Mouse (Mus musculus): ENCODE measurements at regions not wholly inside any gene's neighbourhood (a gene's known extent, or its start where the extent isn't known, plus 50 kb on each side); places are given as distances from the start of the nearest gene placed in this dataset.
"Not testable (repeated sequence)": the region's sequence is repeated elsewhere in the genome, so short reads cannot be mapped to it uniquely, and the experiment has no call there.

DNA sequence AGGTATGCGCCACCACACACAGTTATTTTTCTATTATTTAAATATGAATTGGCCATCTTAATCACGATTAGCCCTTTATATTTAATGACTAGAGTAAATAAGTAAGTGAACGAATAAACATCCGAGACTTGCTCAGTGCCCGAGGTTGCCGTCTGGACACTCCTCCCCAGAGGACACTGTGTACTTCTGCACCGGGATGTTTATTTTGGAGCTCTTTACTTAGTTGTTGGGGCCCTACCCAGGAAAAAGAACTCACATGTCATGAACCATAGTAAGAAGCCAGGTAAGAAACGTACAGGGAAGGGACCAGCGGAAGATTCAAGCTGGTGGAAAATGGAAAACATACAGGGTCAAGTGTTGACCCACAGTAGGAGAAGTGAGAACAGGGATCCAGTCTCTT, 89.0 kb downstream of the Akr1d1 start:
- no peak for DNase-seq

DNA sequence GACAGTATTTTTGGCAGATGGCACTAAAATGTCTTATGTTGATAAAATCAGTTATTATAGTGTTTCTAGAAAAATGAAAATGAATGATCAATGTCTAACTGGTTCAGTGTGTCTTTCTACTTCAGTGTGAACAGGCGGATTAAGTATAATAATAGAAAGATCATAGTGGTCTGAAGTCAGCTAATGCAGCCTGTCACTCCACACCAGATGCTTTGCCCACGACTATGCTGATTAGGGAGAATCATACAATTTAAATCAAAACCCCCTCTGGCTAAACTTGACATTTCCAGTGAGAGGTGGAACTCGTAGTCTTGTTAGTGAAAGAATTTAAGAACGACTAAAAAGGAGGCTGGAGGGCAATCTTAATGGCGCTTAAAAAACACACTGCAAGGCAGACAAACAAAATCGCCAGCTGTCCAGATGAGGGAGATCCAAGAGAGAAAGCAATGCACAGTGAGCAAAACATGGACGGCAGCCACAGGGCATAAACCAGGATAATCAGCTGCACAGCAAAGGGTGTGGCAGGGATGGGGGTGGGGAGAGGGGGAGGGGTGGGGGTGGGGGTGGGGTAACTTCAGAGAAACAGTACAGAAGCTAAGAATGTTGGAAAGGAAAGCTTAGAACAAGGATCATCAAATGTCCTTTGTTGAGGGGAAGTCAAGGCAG, 91.5 kb downstream of the Akr1d1 start:
- no peak for DNase-seq

- no peak for DNase-seq
These were observed 92.3 kb downstream of the Akr1d1 start for GRCm38 (mm10) chr6:37622273-37622672.

DNA sequence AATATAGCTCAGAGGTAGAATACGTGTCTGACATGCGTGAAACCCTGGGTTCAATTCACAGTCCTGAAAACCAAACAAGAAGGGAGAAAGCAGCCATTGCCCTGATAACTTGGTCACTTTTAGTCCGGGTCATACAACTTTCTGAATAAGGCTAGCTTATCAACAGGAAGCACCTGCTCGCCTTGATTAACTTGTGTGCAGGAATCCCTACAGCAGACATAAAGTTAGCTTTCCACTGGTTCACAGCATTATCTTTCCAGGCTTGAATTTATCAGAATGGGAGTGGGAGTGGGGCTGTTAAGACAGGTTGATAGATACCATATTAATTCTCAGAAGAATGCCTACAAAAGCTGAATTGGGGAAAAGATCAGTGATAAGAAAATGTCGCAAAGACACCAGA, 97.2 kb downstream of the Akr1d1 start:
- no peak for DNase-seq

DNA sequence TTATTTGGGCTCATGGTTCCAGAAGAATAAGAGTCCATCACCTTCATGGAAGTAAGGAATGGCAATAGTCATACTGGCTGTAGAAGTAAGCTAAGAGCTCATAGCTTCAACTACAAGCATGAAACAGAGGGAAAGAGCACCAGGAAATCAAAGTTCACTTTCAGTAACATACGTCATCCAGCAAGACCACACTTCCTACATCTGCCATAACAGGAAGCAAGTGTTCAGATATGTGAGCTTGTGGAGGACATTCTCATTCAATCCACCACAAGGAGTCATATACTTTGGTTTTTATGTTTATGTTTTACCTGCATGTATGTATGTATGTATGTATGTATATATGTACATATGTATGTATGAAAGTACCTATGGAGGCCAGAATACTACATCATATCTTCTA, 104.0 kb downstream of the Akr1d1 start:
- no peak for DNase-seq

DNA sequence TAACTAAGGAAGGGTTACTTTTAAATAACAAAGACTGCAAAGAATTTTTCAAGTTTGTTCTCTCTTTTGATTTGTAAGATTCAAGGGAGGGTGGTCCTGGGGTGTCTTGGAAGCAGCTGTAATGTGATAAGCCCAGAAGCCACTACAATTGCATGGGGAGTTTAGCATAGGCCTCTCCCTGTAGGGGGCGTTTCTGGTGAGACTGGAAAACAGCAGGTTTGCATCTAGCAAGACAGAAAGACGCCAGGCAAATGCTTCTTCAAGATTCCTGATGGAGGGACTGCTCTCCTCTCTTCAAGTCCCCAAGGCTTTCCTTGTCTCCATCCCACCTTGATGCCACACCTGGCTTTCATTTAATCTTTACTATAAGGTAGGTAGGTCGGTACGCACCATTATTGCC, 112.1 kb downstream of the Akr1d1 start:
- peak; percentile 57 to 66 for DNase-seq

DNA sequence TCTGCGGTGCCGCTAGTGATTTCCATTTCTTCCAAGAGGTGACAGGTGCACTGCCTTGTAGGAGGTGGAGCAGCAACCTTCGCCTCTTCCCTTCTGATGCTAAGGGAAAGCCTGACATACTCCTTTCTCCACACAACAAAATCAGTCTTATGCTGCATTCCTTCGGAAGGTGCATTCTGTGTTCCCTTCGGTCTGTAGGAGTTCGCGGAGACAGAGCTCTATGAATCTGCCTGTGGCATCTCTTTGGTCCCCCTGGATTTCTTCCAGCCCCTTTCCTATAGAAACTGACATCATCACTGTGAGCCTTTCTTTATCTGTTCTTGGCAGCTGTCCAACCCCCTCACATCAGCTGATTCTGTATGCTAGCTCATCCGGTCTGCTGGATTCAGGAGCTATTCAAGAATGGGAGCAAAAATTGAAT, 112.7 kb downstream of the Akr1d1 start:
- DNase-seq = peak; percentile 86 to 91

- DNase-seq = no peak
These were observed 113.2 kb downstream of the Akr1d1 start for GRCm38 (mm10) chr6:37643176-37643575.

GRCm38 (mm10) chr6:37643718-37644117, 113.7 kb downstream of the Akr1d1 start:
- DNase-seq = peak in 1 of 2 experiments; percentile 18

DNA sequence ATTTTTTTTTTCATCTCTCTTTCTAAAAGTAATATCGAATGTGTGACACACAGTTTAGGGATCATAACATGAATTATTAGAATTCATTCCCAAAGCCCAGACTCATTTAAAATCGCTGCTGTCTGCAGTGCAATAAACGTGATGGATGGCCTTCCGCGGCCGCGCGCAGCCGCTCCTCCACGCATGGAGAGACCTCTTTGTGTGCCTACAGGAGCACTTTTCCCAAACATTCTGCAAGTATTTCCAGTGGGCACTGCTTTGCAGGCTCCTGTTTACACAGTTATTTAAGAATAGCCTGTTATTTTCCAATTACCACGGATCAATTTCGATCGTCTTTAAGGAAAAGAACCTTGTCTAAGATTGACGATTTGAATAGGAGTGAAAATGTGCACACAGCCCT, 115.6 kb downstream of the Akr1d1 start:
- no peak for DNase-seq

DNA sequence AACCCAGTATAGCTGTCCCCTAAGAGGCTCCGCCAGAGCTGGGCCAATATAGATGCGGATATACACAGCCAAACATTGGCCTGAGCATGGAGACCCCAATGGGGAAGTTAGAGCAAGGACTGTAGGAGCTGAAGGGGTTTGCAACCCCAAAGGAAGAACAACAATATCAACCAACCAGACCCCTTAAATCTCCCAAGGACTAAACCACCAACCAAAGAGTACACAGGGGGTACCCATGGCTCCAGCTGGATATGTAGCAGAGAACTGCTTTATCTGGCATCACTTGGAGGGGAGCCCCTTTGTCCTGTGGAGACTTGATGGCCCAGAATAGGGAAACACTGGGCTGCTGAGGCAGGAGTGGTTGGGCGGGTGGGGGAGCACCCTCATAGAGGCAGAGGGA, 127.3 kb downstream of the Akr1d1 start:
- not testable (repeated sequence) for DNase-seq

DNA sequence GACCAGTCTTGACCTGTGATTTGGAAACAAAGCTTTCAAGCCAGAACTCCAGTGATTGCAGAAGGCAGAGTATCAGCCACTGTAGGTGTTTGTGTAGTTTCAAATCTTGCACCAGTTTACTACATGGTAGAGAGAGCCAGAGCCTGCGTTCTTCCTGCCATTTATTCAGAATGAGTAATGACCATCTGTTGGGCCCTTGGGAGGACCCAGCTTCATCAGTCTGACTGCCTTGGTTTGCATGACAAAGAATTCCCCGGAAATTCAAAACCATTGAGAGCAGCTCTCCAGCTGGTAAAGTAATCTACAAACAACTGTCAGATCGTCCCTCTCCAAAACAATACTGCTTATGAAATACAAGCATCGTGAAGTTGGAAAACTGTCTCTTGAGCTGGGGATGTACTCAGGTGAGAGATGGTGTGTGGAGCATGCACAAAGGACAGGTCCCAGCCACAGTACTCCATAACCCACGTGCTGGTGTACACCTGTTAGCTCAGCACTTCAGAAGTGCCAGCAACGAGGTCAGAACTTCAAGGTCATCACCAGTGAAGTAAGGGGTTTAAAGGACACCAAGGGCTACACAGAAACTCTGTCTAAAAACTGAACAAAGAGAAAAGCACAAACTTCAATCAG, 128.2 kb downstream of the Akr1d1 start:
- DNase-seq = peak in 1 of 2 experiments; percentile 4

DNA sequence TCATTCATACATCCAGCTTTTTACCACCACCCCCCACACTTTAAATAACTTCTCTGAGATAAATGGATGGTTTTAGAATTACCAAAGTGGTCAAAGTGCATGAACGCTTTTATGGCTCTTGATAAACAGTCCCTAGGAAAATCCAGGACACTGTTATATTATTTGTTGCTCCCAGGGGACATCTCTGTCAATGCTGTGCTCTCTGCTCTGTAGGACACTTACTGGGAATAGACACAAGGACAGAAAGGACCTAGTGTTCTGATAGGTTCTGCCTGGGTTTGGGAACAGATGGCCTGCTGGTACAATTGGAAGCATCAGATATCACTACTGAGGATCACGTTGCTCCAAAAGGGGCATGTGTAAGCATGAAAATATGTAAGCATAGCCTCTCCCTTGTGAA, 132.8 kb downstream of the Akr1d1 start:
- peak in 1 of 2 experiments; percentile 3 for DNase-seq

- no peak for DNase-seq
These were observed 135.6 kb downstream of the Akr1d1 start for GRCm38 (mm10) chr6:37665576-37665975.

GRCm38 (mm10) chr6:37669407-37669806, 139.4 kb downstream of the Akr1d1 start:
- no peak for DNase-seq

GRCm38 (mm10) chr6:37670701-37671100, 140.7 kb downstream of the Akr1d1 start:
- no peak for DNase-seq

DNA sequence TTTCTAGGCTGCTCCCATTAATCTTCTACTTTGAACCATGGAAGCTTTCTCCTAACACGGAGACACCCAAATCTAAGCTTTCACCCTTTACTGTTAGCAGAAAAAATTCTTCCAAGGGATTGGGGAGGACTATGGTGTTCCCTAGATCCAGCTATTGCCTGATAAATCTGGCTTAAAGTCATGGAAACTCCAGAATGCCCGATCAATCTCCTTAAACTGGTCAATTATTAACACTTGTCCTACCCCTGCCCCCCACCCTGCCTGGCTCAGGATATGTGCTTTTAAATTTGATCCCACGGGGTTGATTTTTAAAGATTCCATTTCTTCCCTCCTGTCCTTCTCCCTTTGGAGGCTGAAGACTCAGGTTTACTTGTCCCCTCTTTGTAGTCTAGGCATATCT, 149.9 kb downstream of the Akr1d1 start:
- no peak for DNase-seq

DNA sequence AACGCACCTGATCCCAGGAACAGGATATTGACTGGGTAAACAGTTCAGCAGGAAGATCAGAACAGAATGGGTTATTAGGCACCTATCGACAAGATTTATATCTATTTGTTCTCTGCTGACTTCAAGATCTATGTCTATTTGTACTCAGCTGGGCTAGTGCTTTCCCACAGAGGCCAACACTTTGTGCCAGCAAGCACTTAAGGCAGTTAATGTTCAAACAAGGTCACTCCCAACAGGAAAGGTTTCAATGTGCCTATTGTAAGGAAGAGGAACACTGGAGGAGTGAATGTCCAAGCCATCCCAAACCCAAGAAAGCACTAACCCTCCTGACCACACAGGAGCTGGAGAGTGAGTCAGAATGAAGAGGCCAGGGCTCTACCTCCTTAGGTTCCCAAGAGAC, 151.4 kb downstream of the Akr1d1 start:
- not testable (repeated sequence) for DNase-seq

GRCm38 (mm10) chr6:37686094-37686493, 156.1 kb downstream of the Akr1d1 start:
- no peak for DNase-seq

DNA sequence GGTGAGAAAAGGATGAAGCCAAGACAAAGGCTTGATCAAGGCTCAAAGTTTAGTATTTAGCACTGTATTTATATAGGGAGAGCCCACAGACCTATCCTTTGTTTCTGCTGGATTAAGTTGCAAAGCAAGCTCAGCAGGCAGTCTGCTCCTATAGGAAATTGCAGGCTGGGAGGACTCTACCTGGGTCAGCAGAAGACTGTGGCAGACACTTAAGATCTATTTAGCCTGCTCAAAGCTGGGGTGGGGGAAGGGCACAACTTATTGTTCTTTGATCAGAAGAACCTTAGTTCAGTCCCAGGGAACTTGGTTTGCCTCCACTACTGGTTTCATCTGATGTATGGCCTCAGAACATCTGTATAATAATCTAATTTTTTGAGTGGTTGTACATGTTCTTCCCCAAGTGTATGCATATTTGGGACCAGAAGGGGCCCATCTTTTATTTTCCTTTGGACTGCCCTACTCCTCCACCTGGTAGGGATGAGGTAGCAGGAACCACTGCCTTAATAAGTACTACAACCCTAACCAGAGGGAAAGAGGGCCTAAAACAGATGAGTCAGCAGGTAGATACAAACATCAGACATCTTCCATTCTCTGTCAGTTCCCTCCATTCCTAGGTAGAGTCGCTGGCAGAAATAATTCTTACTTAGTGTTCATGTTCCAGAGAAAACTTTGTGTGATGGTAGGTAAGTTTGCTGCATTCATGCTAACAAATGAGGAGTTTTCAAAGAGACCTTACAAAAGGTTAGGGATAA, 159.1 kb downstream of the Akr1d1 start:
- DNase-seq = no peak

- no peak for DNase-seq
These were observed 159.7 kb downstream of the Akr1d1 start for GRCm38 (mm10) chr6:37689696-37690095.

DNA sequence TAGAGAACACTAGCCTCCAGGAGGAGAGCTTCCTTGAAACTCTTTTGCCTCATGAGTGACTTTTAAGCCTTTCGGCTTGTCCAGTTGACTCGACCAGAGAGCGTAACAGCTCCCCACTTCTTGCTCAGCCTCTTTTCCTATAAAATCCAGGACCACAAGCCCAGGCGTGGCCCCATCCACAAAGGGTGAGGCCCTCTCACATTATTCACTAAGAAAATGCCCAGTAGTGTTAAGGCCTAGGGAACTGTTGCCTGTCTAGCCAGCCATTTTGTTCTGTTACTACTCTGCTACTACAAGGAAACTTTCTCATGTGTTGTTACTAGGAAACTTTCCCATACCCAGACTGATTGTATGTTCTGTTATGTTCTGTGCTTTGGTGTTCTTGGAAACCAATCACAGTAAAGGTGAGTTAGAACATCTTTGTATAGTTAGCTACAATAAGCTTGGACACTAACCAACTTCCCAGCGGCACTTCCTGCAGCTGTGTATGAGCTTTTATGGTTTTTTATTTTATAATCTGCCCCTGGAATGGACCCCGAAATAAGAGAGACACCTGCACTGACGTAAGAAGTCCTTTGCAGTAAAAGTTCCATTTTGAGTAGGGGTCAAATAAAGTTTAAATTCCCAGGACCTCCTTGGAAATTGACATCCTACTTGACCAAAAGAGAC, 162.1 kb downstream of the Akr1d1 start:
- no peak for DNase-seq

DNA sequence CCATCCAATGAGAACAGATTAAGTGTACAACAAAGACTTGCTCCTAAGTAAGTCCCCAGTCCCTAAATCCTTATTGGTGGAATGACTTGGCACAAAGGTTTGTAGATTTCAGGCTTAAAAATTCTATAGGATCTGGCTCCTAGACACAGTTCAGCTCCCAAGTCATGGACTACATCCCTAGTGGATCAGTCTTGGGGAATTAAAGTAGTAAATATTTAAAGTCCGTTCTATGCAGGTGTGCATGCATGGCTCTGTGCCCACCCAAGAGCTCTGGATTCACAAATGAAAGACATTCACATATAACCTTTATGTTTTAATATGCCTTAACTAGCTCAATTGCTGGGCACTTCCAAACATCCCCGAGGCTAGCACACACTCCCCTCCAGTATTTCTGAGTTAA, 162.8 kb downstream of the Akr1d1 start:
- no peak for DNase-seq
